Mouse (Mus musculus) brain, adult 2 months (tissue): ENCODE results near the gene Il12a.

Experiments used
- DNase-seq: peaks from one replicate; pipeline ENCODE4 v3.0.0; 2011; ENCODE audit warnings: low read depth, low spot score

The Il12a gene

GRCm38 (mm10) chr3:68690344-68690743 lies at the start of gene Il12a:
TSS of gene Il12a (plus strand) at chr3:68690644.
- no peak for DNase-seq

- no peak for DNase-seq
These were observed 47.5 kb upstream of the Il12a start for GRCm38 (mm10) chr3:68642935-68643334.

- DNase-seq, result peak; percentile 67
These were observed 43.9 kb upstream of the Il12a start for GRCm38 (mm10) chr3:68646387-68647130.

GRCm38 (mm10) chr3:68647282-68647681 lies 43.2 kb upstream of the Il12a start:
- no peak for DNase-seq

- peak; percentile 63 for DNase-seq
These were observed 40.2 kb upstream of the Il12a start for GRCm38 (mm10) chr3:68650251-68650650.

GRCm38 (mm10) chr3:68656607-68657352 lies 33.7 kb upstream of the Il12a start:
- DNase-seq, result no peak

- DNase-seq, result no peak
These were observed 32.7 kb upstream of the Il12a start for GRCm38 (mm10) chr3:68657589-68658245.

GRCm38 (mm10) chr3:68659996-68660395 lies 30.4 kb upstream of the Il12a start:
- DNase-seq, result no peak

GRCm38 (mm10) chr3:68660538-68660937 lies 29.9 kb upstream of the Il12a start:
- DNase-seq, result peak; percentile 66

GRCm38 (mm10) chr3:68662386-68662785 lies 28.1 kb upstream of the Il12a start:
- no peak for DNase-seq

- DNase-seq, result no peak
These were observed 26.1 kb upstream of the Il12a start for GRCm38 (mm10) chr3:68664337-68664736.

GRCm38 (mm10) chr3:68666377-68666776 lies 24.1 kb upstream of the Il12a start:
- peak; percentile 18 for DNase-seq

- no peak for DNase-seq
These were observed 22.6 kb upstream of the Il12a start for GRCm38 (mm10) chr3:68667852-68668251.

GRCm38 (mm10) chr3:68669418-68669974 lies 20.9 kb upstream of the Il12a start:
- peak; percentile 33 for DNase-seq

- no peak for DNase-seq
These were observed 15.7 kb upstream of the Il12a start for GRCm38 (mm10) chr3:68674721-68675120.

- DNase-seq, result peak; percentile 79
These were observed 15.1 kb upstream of the Il12a start for GRCm38 (mm10) chr3:68675216-68675835.

GRCm38 (mm10) chr3:68675980-68676678 lies 14.3 kb upstream of the Il12a start:
- peak; percentile 44 for DNase-seq

GRCm38 (mm10) chr3:68676831-68677303 lies 13.6 kb upstream of the Il12a start:
- peak; percentile 95 for DNase-seq

- DNase-seq, result no peak
These were observed 11.4 kb upstream of the Il12a start for GRCm38 (mm10) chr3:68678805-68679585.

- no peak for DNase-seq
These were observed 6.9 kb upstream of the Il12a start for GRCm38 (mm10) chr3:68683579-68683978.
